ENCODE assay signal across 23 mouse cellular contexts in genomic region chr2:76653070-76653469, GRCm38 (mm10). TPM values are rescaled to one million over a fixed set of nuclear protein-coding genes. Genes with fewer than 3 reads are reported as not detected.
DNase-seq lines count a peak whose midpoint lies in the region; ATAC-seq and TF ChIP-seq lines count a peak whose summit lies in the region.
"Had no signal": no experiment of that assay in that cellular context is flagged by ENCODE, and none has a peak within 500 bp of the region (broad histone marks: within the 10 kb centered on the region; RNA-seq: fewer than 3 reads in every experiment).

No protein-coding gene starts in this region.

- H3K27me3 ChIP-seq in hindbrain, postnatal 0 days (ENCODE audit: insufficient read depth, low read length), result no peaks in the 10 kb centered on the region
- no peaks in the 10 kb centered on the region for H3K27me3 ChIP-seq in hindbrain, embryonic 16.5 days (replicated peaks; ENCODE audit: control insufficient read depth, insufficient read depth, low read length)
- no peaks in the 10 kb centered on the region for H3K27me3 ChIP-seq in liver, postnatal 0 days (ENCODE audit: insufficient read depth, low read length)
- H3K27me3 ChIP-seq in E14TG2a.4 (ENCODE audit: insufficient read depth, low read length), result no peaks in the 10 kb centered on the region
- H3K27me3 ChIP-seq: forebrain, embryonic 13.5 days; heart, embryonic 13.5 days; hindbrain, embryonic 12.5 days had no signal

- H3K27ac ChIP-seq in hindbrain, postnatal 0 days, result no peak overlapping the region
- no peak overlapping the region for H3K27ac ChIP-seq in hindbrain, embryonic 16.5 days (ENCODE audit: low read depth, low read length)
- H3K27ac ChIP-seq in liver, postnatal 0 days (ENCODE audit: low read depth), result no peak overlapping the region
- H3K27ac ChIP-seq: embryonic facial prominence, embryonic 10.5 days; forebrain, embryonic 13.5 days; heart, embryonic 13.5 days; hindbrain, embryonic 12.5 days had no signal

- no peaks in the 10 kb centered on the region for H3K36me3 ChIP-seq in hindbrain, postnatal 0 days (ENCODE audit: insufficient read depth, low read length)
- no peaks in the 10 kb centered on the region for H3K36me3 ChIP-seq in hindbrain, embryonic 16.5 days (ENCODE audit: control insufficient read depth, insufficient read depth, low read length)
- no peaks in the 10 kb centered on the region for H3K36me3 ChIP-seq in liver, postnatal 0 days (replicated peaks; ENCODE audit: insufficient read depth, low read length)
- no peaks in the 10 kb centered on the region for H3K36me3 ChIP-seq in E14TG2a.4 (ENCODE audit: insufficient read depth, low read length)
- H3K36me3 ChIP-seq: embryonic facial prominence, embryonic 10.5 days; heart, embryonic 13.5 days; hindbrain, embryonic 12.5 days had no signal

- H3K4me3 ChIP-seq in hindbrain, postnatal 0 days (ENCODE audit: low read length), result no peak overlapping the region
- no peak overlapping the region for H3K4me3 ChIP-seq in hindbrain, embryonic 16.5 days (ENCODE audit: low read length)
- H3K4me3 ChIP-seq in liver, postnatal 0 days (ENCODE audit: low read depth, low read length), result no peak overlapping the region
- no peak overlapping the region for H3K4me3 ChIP-seq in E14TG2a.4 (replicated peaks; ENCODE audit: low read length)
- H3K4me3 ChIP-seq: embryonic facial prominence, embryonic 10.5 days; forebrain, embryonic 13.5 days; heart, embryonic 13.5 days; hindbrain, embryonic 12.5 days had no signal

- 93% methylated on average over 4 of the region's 4 CpGs for WGBS in hindbrain, postnatal 0 days
- whole genome bisulfite sequencing in hindbrain, embryonic 16.5 days, result 97% methylated on average over 4 of the region's 4 CpGs
- 84% methylated on average over 4 of the region's 4 CpGs for WGBS in liver, postnatal 0 days (ENCODE audit: insufficient replicate concordance)

- H3K4me2 ChIP-seq in hindbrain, postnatal 0 days (ENCODE audit: low read depth, low read length), result no peak overlapping the region
- H3K4me2 ChIP-seq in hindbrain, embryonic 16.5 days (ENCODE audit: low read length), result no peak overlapping the region
- H3K4me2 ChIP-seq in liver, postnatal 0 days (ENCODE audit: low read depth, low read length), result no peak overlapping the region
- H3K4me2 ChIP-seq: forebrain, embryonic 13.5 days; heart, embryonic 13.5 days; hindbrain, embryonic 12.5 days had no signal

- no peaks in the 10 kb centered on the region for H3K9me3 ChIP-seq in hindbrain, postnatal 0 days (ENCODE audit: low read length)
- H3K9me3 ChIP-seq in hindbrain, embryonic 16.5 days (ENCODE audit: control insufficient read depth, low read length), result no peaks in the 10 kb centered on the region
- no peaks in the 10 kb centered on the region for H3K9me3 ChIP-seq in liver, postnatal 0 days (ENCODE audit: low read length)
- peaks cover under 1% of the 10 kb centered on the region; the same call in 1 of the 2 replicates for H3K9me3 ChIP-seq in E14TG2a.4 (ENCODE audit: low read length)
- H3K9me3 ChIP-seq: embryonic facial prominence, embryonic 10.5 days; forebrain, embryonic 13.5 days; heart, embryonic 13.5 days; hindbrain, embryonic 12.5 days had no signal

- H3K4me1 ChIP-seq in hindbrain, postnatal 0 days (ENCODE audit: insufficient read depth, low read length), result peaks cover 6% of the 10 kb centered on the region; the same call in 1 of the 2 replicates
- peaks cover 6% of the 10 kb centered on the region; the same call in 1 of the 2 replicates for H3K4me1 ChIP-seq in hindbrain, embryonic 16.5 days (ENCODE audit: control insufficient read depth, insufficient read depth, low read depth, low read length)
- H3K4me1 ChIP-seq in liver, postnatal 0 days (ENCODE audit: insufficient read depth), result peaks cover 4% of the 10 kb centered on the region; the same call in 1 of the 2 replicates
- peaks cover 7% of the 10 kb centered on the region for H3K4me1 ChIP-seq in E14TG2a.4 (replicated peaks; ENCODE audit: low read depth, low read length)

- TF ChIP-seq CTCF in hindbrain, postnatal 0 days (IDR thresholded peaks at IDR 0.05; ENCODE audit: low read depth), result 0 out of 2 replicates have a peak, but pooled peaks have one; percentile 10
- TF ChIP-seq CTCF in liver, postnatal 0 days (IDR thresholded peaks at IDR 0.05; ENCODE audit: low read depth), result 0 out of 2 replicates have a peak, but pooled peaks have one; percentile 8
- peak; percentile 53 for TF ChIP-seq CTCF in E14TG2a.4 (conservative IDR thresholded peaks at IDR 0.05; ENCODE audit: low read length)

- H3K9ac ChIP-seq in hindbrain, postnatal 0 days (replicated peaks; ENCODE audit: low read length), result no peak overlapping the region
- no peak overlapping the region for H3K9ac ChIP-seq in hindbrain, embryonic 16.5 days (ENCODE audit: low read depth, low read length)
- H3K9ac ChIP-seq in liver, postnatal 0 days (replicated peaks), result no peak overlapping the region
- H3K9ac ChIP-seq: forebrain, embryonic 13.5 days; forebrain, postnatal 0 days; heart, embryonic 13.5 days; hindbrain, embryonic 12.5 days had no signal

- no peak for DNase-seq in hindbrain, postnatal 0 days (ENCODE audit: low spot score)
- DNase-seq in liver, postnatal 0 days, result no peak
- no peak for DNase-seq in liver
- peak; percentile 53 for DNase-seq in R1 (ENCODE audit: low read depth, low spot score)
- no peak for DNase-seq in c-Kit-positive CD71-positive TER-119-positive erythroid progenitor cells, embryonic 14.5 days (ENCODE audit: low spot score)
- no peak for DNase-seq in layer of hippocampus, adult 11-12 months (ENCODE audit: low spot score)
- DNase-seq: adrenal gland, adult 2 months; adrenal gland, postnatal 25 days; cerebellum, adult 2 months; cerebellum, postnatal 10 days; forebrain, postnatal 0 days; gastrocnemius, postnatal 14 days; heart, postnatal 4 days had no signal

- no peak for ATAC-seq in hindbrain, postnatal 0 days
- ATAC-seq in hindbrain, embryonic 16.5 days, result no peak
- no peak for ATAC-seq in liver, postnatal 0 days
- ATAC-seq: forebrain, embryonic 13.5 days; forebrain, postnatal 0 days had no signal

- TF ChIP-seq EP300 in liver, postnatal 0 days (IDR thresholded peaks at IDR 0.05; ENCODE audit: low read depth), result no peak

RNA-seq across cellular contexts. Expression of gene Pjvk, which starts 4.8 kb away (rescaled TPM):
- 0.18 and 0.37 TPM in 2 replicates for total RNA-seq in hindbrain, postnatal 0 days (2014; rRNA removed)
- polyA plus RNA-seq in hindbrain, postnatal 0 days (2015; fragmentation: Nextera tagmentation; extraction: Ambion mirVana), result 0.63 and 1.5 TPM in 2 replicates
- polyA plus RNA-seq in hindbrain, embryonic 16.5 days (2015; fragmentation: Nextera tagmentation; extraction: Ambion mirVana), result 0.83 and 1.1 TPM in 2 replicates
- not detected in 2 replicates for polyA plus RNA-seq in liver, postnatal 0 days (2015; fragmentation: Nextera tagmentation; extraction: Ambion mirVana)
- total RNA-seq: adrenal gland, postnatal 25 days; ES-E14; forebrain, postnatal 0 days; gastrocnemius, adult 18-20 months; gastrocnemius, postnatal 14 days; granulocyte monocyte progenitor cell, adult 5-6 weeks; heart, postnatal 4 days had no signal
- polyA plus RNA-seq: adrenal gland, adult 2 months; embryonic facial prominence, embryonic 14.5 days; heart, embryonic 13.5 days had no signal

RNA-seq across cellular contexts. Expression of gene Prkra, which starts 5.3 kb away (rescaled TPM):
- 80.1 and 82.9 TPM in 2 replicates for total RNA-seq in hindbrain, postnatal 0 days (2014; rRNA removed)
- 104 and 105 TPM in 2 replicates for polyA plus RNA-seq in hindbrain, postnatal 0 days (2015; fragmentation: Nextera tagmentation; extraction: Ambion mirVana)
- polyA plus RNA-seq in hindbrain, embryonic 16.5 days (2015; fragmentation: Nextera tagmentation; extraction: Ambion mirVana), result 104 and 114 TPM in 2 replicates
- polyA plus RNA-seq in liver, postnatal 0 days (2015; fragmentation: Nextera tagmentation; extraction: Ambion mirVana), result 7.7 and 7.9 TPM in 2 replicates

RNA-seq across cellular contexts. Expression of gene Fkbp7, which starts 19.8 kb away (rescaled TPM):
- total RNA-seq in hindbrain, postnatal 0 days (2014; rRNA removed), result 2.7 and 5.9 TPM in 2 replicates
- polyA plus RNA-seq in hindbrain, postnatal 0 days (2015; fragmentation: Nextera tagmentation; extraction: Ambion mirVana), result 15.5 and 16.8 TPM in 2 replicates
- 12.7 and 16.3 TPM in 2 replicates for polyA plus RNA-seq in hindbrain, embryonic 16.5 days (2015; fragmentation: Nextera tagmentation; extraction: Ambion mirVana)
- 6.5 and 7.9 TPM in 2 replicates for polyA plus RNA-seq in liver, postnatal 0 days (2015; fragmentation: Nextera tagmentation; extraction: Ambion mirVana)

RNA-seq across cellular contexts. Expression of gene Plekha3, which starts 22.0 kb away (rescaled TPM):
- total RNA-seq in hindbrain, postnatal 0 days (2014; rRNA removed), result 14.5 and 23.3 TPM in 2 replicates
- polyA plus RNA-seq in hindbrain, postnatal 0 days (2015; fragmentation: Nextera tagmentation; extraction: Ambion mirVana), result 8.7 and 9.7 TPM in 2 replicates
- polyA plus RNA-seq in hindbrain, embryonic 16.5 days (2015; fragmentation: Nextera tagmentation; extraction: Ambion mirVana), result 3.6 and 3.8 TPM in 2 replicates
- polyA plus RNA-seq in liver, postnatal 0 days (2015; fragmentation: Nextera tagmentation; extraction: Ambion mirVana), result 3.8 and 5.0 TPM in 2 replicates

Comparison
In these comparisons a context has a peak if more than half of its experiments do, and no peak if none do; other contexts are left out.
1. RNA of gene Prkra, which starts 5.3 kb away (polyA plus RNA-seq): 104 to 114 TPM in hindbrain, embryonic 16.5 days and 104 to 105 TPM in hindbrain, postnatal 0 days; 7.7 to 7.9 TPM in liver, postnatal 0 days; every median in the first group is over 10 times any median in the second.
2. Peak in every context shown above with its lines, with median percentiles within 50 percentile points of each other: CTCF ChIP-seq.